Mouse (Mus musculus) hindlimb bud, embryonic 11.5 days (tissue): ENCODE data around the gene Srf.
A peak's percentile ranks its signal among the peaks of the same experiment; 100 is the strongest.

ENCODE experiments used
- DNase-seq: peaks from one replicate; pipeline ENCODE4 v3.0.0-alpha.2; 2012; ENCODE audit warnings: low read depth, low spot score; ENCODE audit errors: extremely low spot score

The Srf gene

GRCm38 (mm10) chr17:46555673-46556583, at the start of gene Srf:
Srf (minus strand) TSS chr17:46556175.
- peak; percentile 96 for DNase-seq

GRCm38 (mm10) chr17:46605126-46605525, 49.2 kb upstream of the Srf start:
- no peak for DNase-seq

GRCm38 (mm10) chr17:46603229-46603628, 47.3 kb upstream of the Srf start:
- no peak for DNase-seq

- no peak for DNase-seq
Measured at GRCm38 (mm10) chr17:46602212-46602611, 46.2 kb upstream of the Srf start.

GRCm38 (mm10) chr17:46600569-46600968, 44.6 kb upstream of the Srf start:
- DNase-seq: no peak

- no peak for DNase-seq
Measured at GRCm38 (mm10) chr17:46598963-46599362, 43.0 kb upstream of the Srf start.

- DNase-seq: no peak
Measured at GRCm38 (mm10) chr17:46597956-46598355, 42.0 kb upstream of the Srf start.

GRCm38 (mm10) chr17:46595336-46595735, 39.4 kb upstream of the Srf start:
- DNase-seq: no peak

- DNase-seq: no peak
Measured at GRCm38 (mm10) chr17:46594606-46595005, 38.6 kb upstream of the Srf start.

- DNase-seq: no peak
Measured at GRCm38 (mm10) chr17:46593124-46593523, 37.1 kb upstream of the Srf start.

GRCm38 (mm10) chr17:46591406-46591805, 35.4 kb upstream of the Srf start:
- DNase-seq: no peak

GRCm38 (mm10) chr17:46590439-46590838, 34.5 kb upstream of the Srf start:
- no peak for DNase-seq

GRCm38 (mm10) chr17:46589635-46590314, 33.8 kb upstream of the Srf start:
- DNase-seq: no peak

GRCm38 (mm10) chr17:46588913-46589312, 32.9 kb upstream of the Srf start:
- no peak for DNase-seq

- no peak for DNase-seq
Measured at GRCm38 (mm10) chr17:46588173-46588572, 32.2 kb upstream of the Srf start.

- DNase-seq: no peak
Measured at GRCm38 (mm10) chr17:46586327-46586726, 30.4 kb upstream of the Srf start.

- no peak for DNase-seq
Measured at GRCm38 (mm10) chr17:46578650-46579049, 22.7 kb upstream of the Srf start.

GRCm38 (mm10) chr17:46576070-46576469, 20.1 kb upstream of the Srf start:
- no peak for DNase-seq

- no peak for DNase-seq
Measured at GRCm38 (mm10) chr17:46574535-46574934, 18.6 kb upstream of the Srf start.

- DNase-seq: no peak
Measured at GRCm38 (mm10) chr17:46571005-46571404, 15.0 kb upstream of the Srf start.

GRCm38 (mm10) chr17:46559146-46559545, 3.2 kb upstream of the Srf start:
- no peak for DNase-seq

GRCm38 (mm10) chr17:46558151-46558550, 2.2 kb upstream of the Srf start:
- DNase-seq: no peak
